In genomic region chr14:85930387-85930786, GRCm38 (mm10) we compare ENCODE assay signal across 26 mouse cellular contexts.
A peak's percentile ranks its signal among the peaks of the same experiment; 100 is the strongest.
DNase-seq lines count a peak whose midpoint lies in the region; ATAC-seq lines count a peak whose summit lies in the region.
"Had no signal": no experiment of that assay in that cellular context is flagged by ENCODE, and none has a peak within 500 bp of the region (broad histone marks: within the 10 kb centered on the region; RNA-seq: fewer than 3 reads in every experiment).

No protein-coding gene starts in this region.

- H3K27me3 ChIP-seq in forebrain, embryonic 12.5 days, result no peaks in the 10 kb centered on the region
- H3K27me3 ChIP-seq in forebrain, embryonic 11.5 days (ENCODE audit: control insufficient read depth, insufficient read depth, low read length), result no peaks in the 10 kb centered on the region
- no peaks in the 10 kb centered on the region for H3K27me3 ChIP-seq in heart, embryonic 14.5 days (ENCODE audit: control insufficient read depth, insufficient read depth, low read length)
- H3K27me3 ChIP-seq in midbrain, embryonic 12.5 days, result no peaks in the 10 kb centered on the region
- no peaks in the 10 kb centered on the region for H3K27me3 ChIP-seq in midbrain, embryonic 15.5 days (replicated peaks)
- H3K27me3 ChIP-seq: kidney, embryonic 15.5 days; limb, embryonic 12.5 days; liver, embryonic 15.5 days; neural tube, embryonic 13.5 days had no signal

- no peak overlapping the region for H3K4me2 ChIP-seq in forebrain, embryonic 12.5 days
- H3K4me2 ChIP-seq in forebrain, embryonic 11.5 days (ENCODE audit: low read depth, low read length, severe bottlenecking), result no peak overlapping the region
- no peak overlapping the region for H3K4me2 ChIP-seq in heart, embryonic 14.5 days (ENCODE audit: low read length)
- no peak overlapping the region for H3K4me2 ChIP-seq in midbrain, embryonic 12.5 days (replicated peaks)
- no peak overlapping the region for H3K4me2 ChIP-seq in midbrain, embryonic 15.5 days
- H3K4me2 ChIP-seq: kidney, embryonic 15.5 days; limb, embryonic 12.5 days; liver, embryonic 15.5 days; lung, embryonic 14.5 days; neural tube, embryonic 13.5 days had no signal

- WGBS in forebrain, embryonic 12.5 days, result 54% methylated on average over 5 of the region's 5 CpGs
- 55% methylated on average over 5 of the region's 5 CpGs for WGBS in forebrain, embryonic 11.5 days
- WGBS in heart, embryonic 14.5 days, result 12% methylated on average over 5 of the region's 5 CpGs
- WGBS in midbrain, embryonic 12.5 days, result 45% methylated on average over 5 of the region's 5 CpGs
- WGBS in midbrain, embryonic 15.5 days, result 54% methylated on average over 5 of the region's 5 CpGs

- H3K27ac ChIP-seq in forebrain, embryonic 12.5 days, result no peak overlapping the region
- H3K27ac ChIP-seq in forebrain, embryonic 11.5 days (ENCODE audit: low read depth, low read length), result no peak overlapping the region
- no peak overlapping the region for H3K27ac ChIP-seq in heart, embryonic 14.5 days (replicated peaks in 1 of 2; ENCODE audit: control insufficient read depth in 1 of 2, insufficient read depth in 1 of 2, low read depth in 2 of 2, low read length in 2 of 2)
- no peak overlapping the region for H3K27ac ChIP-seq in midbrain, embryonic 12.5 days (replicated peaks)
- no peak overlapping the region for H3K27ac ChIP-seq in midbrain, embryonic 15.5 days
- H3K27ac ChIP-seq: kidney, embryonic 15.5 days; layer of hippocampus, adult 2 months; left cerebral cortex, adult 2 months; limb, embryonic 12.5 days; liver, embryonic 15.5 days; neural tube, embryonic 13.5 days had no signal

- no peak overlapping the region for H3K9ac ChIP-seq in forebrain, embryonic 12.5 days
- H3K9ac ChIP-seq in forebrain, embryonic 11.5 days (ENCODE audit: low read length), result no peak overlapping the region
- H3K9ac ChIP-seq in heart, embryonic 14.5 days (ENCODE audit: low read length), result no peak overlapping the region
- no peak overlapping the region for H3K9ac ChIP-seq in midbrain, embryonic 12.5 days (replicated peaks)
- no peak overlapping the region for H3K9ac ChIP-seq in midbrain, embryonic 15.5 days
- H3K9ac ChIP-seq: kidney, embryonic 15.5 days; limb, embryonic 12.5 days; liver, embryonic 15.5 days; lung, embryonic 14.5 days; neural tube, embryonic 13.5 days had no signal

- no peaks in the 10 kb centered on the region for H3K4me1 ChIP-seq in forebrain, embryonic 12.5 days
- H3K4me1 ChIP-seq in forebrain, embryonic 11.5 days (replicated peaks; ENCODE audit: control insufficient read depth, insufficient read depth, low read length), result no peaks in the 10 kb centered on the region
- H3K4me1 ChIP-seq in heart, embryonic 14.5 days (ENCODE audit: control insufficient read depth in 2 of 2, insufficient read depth in 2 of 2, low read length in 2 of 2), result peaks cover 2 to 12% of the 10 kb centered on the region in 2 experiments
- no peaks in the 10 kb centered on the region for H3K4me1 ChIP-seq in midbrain, embryonic 12.5 days
- no peaks in the 10 kb centered on the region for H3K4me1 ChIP-seq in midbrain, embryonic 15.5 days
- H3K4me1 ChIP-seq: kidney, embryonic 15.5 days; limb, embryonic 12.5 days; liver, embryonic 15.5 days; neural tube, embryonic 13.5 days had no signal

- no peak overlapping the region for H3K4me3 ChIP-seq in forebrain, embryonic 12.5 days (replicated peaks)
- no peak overlapping the region for H3K4me3 ChIP-seq in forebrain, embryonic 11.5 days (ENCODE audit: low read depth, low read length)
- H3K4me3 ChIP-seq in heart, embryonic 14.5 days (ENCODE audit: control insufficient read depth in 1 of 2, insufficient read depth in 1 of 2, low read depth in 1 of 2, low read length in 2 of 2), result no peak overlapping the region
- H3K4me3 ChIP-seq in midbrain, embryonic 12.5 days, result no peak overlapping the region
- no peak overlapping the region for H3K4me3 ChIP-seq in midbrain, embryonic 15.5 days
- H3K4me3 ChIP-seq: kidney, embryonic 15.5 days; layer of hippocampus, adult 2 months; left cerebral cortex, adult 2 months; limb, embryonic 12.5 days; liver, embryonic 15.5 days; neural tube, embryonic 13.5 days had no signal

- H3K36me3 ChIP-seq in forebrain, embryonic 12.5 days (replicated peaks), result no peaks in the 10 kb centered on the region
- H3K36me3 ChIP-seq in forebrain, embryonic 11.5 days (ENCODE audit: control insufficient read depth, insufficient read depth, low read length), result no peaks in the 10 kb centered on the region
- H3K36me3 ChIP-seq in heart, embryonic 14.5 days (ENCODE audit: control insufficient read depth, insufficient read depth, low read length), result no peaks in the 10 kb centered on the region
- no peaks in the 10 kb centered on the region for H3K36me3 ChIP-seq in midbrain, embryonic 12.5 days
- H3K36me3 ChIP-seq in midbrain, embryonic 15.5 days (replicated peaks), result no peaks in the 10 kb centered on the region
- H3K36me3 ChIP-seq: G1E; kidney, embryonic 15.5 days; limb, embryonic 12.5 days; liver, embryonic 15.5 days; neural tube, embryonic 13.5 days had no signal

- DNase-seq in forebrain, embryonic 11.5 days (ENCODE audit: low spot score), result no peak
- no peak for DNase-seq in heart, adult 18-20 months
- DNase-seq in embryo, embryonic 10.5 days (ENCODE audit: low spot score), result peak; percentile 5
- DNase-seq: adrenal gland, adult 8-10 months; cerebellum, adult 8-10 months; cerebellum, postnatal 25 days; gastrocnemius, postnatal 14 days; kidney, adult 18-20 months; kidney, postnatal 25 days; lung, embryonic 14.5 days; lung, postnatal 14 days; right cerebral cortex, postnatal 4 days; thymus, postnatal 4 days had no signal

- H3K9me3 ChIP-seq in forebrain, embryonic 12.5 days, result no peaks in the 10 kb centered on the region
- H3K9me3 ChIP-seq in forebrain, embryonic 11.5 days (ENCODE audit: control insufficient read depth, low read length), result no peaks in the 10 kb centered on the region
- no peaks in the 10 kb centered on the region for H3K9me3 ChIP-seq in heart, embryonic 14.5 days (ENCODE audit: control insufficient read depth, low read length)
- no peaks in the 10 kb centered on the region for H3K9me3 ChIP-seq in midbrain, embryonic 12.5 days
- no peaks in the 10 kb centered on the region for H3K9me3 ChIP-seq in midbrain, embryonic 15.5 days
- H3K9me3 ChIP-seq: kidney, embryonic 15.5 days; limb, embryonic 12.5 days; liver, embryonic 15.5 days; neural tube, embryonic 13.5 days had no signal

- ATAC-seq in forebrain, embryonic 12.5 days (ENCODE audit: low FRiP score), result 0 out of 2 replicates have a peak, but pooled peaks have one; percentile 14
- ATAC-seq in forebrain, embryonic 11.5 days (replicated peaks; ENCODE audit: low FRiP score), result no peak
- peak; percentile 39; the same call in 1 of the 2 replicates for ATAC-seq in heart, embryonic 14.5 days (ENCODE audit: insufficient number of reproducible peaks, insufficient read depth, low FRiP score, low read depth)
- ATAC-seq in midbrain, embryonic 12.5 days (ENCODE audit: low FRiP score, low read depth), result peak; percentile 41
- no peak for ATAC-seq in midbrain, embryonic 15.5 days (replicated peaks)
- ATAC-seq: forebrain, embryonic 14.5 days; hindbrain, embryonic 16.5 days had no signal

Comparison
In these comparisons a context has a peak if more than half of its experiments do, and no peak if none do; other contexts are left out.
1. ATAC-seq: peak in forebrain, embryonic 12.5 days (single experiment), heart, embryonic 14.5 days (single experiment) and midbrain, embryonic 12.5 days (single experiment); none in forebrain, embryonic 11.5 days (single experiment) and midbrain, embryonic 15.5 days (single experiment).